9 mouse cellular contexts compared by ENCODE assay signal in the genomic region with DNA sequence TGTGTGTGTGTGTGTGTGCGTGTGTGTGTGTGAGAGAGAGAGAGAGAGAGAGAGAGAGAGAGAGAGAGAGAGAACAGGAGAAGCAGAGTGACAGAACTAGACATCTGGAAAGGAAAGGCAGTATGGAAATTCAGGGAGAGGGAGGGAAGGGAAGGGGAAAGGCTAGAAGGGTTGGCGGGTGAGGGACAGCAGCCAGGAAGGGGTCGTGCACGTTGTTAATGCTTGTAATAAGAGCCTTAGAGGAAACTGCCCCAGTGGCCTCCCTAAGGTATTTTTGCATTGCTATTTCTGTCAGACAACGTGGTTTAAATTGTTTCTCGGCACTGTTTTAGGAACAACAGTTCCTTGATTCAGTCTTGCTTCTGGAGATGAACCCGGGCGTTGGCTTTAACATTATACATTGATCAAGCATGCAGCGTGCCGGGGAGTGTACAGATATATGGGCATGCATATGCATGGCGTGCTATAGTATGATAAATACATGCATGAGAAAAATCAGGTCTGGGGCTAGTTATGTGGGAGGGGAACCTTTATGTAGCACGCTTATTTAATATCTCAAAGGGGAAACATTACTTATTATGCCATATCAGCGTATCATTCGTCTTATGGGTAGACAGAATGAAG. TPM values are rescaled to one million over a fixed set of nuclear protein-coding genes. Genes with fewer than 3 reads are reported as not detected.
A peak's percentile ranks its signal among the peaks of the same experiment; 100 is the strongest.
DNase-seq lines count a peak whose midpoint lies in the region; ATAC-seq and TF ChIP-seq lines count a peak whose summit lies in the region.
"Had no signal": no experiment of that assay in that cellular context is flagged by ENCODE, and none has a peak within 500 bp of the region (broad histone marks: within the 10 kb centered on the region; RNA-seq: fewer than 3 reads in every experiment).

No protein-coding gene starts in this region.

- WGBS in lung, embryonic 14.5 days, result 36% methylated on average over 14 of the region's 14 CpGs
- 43% methylated on average over 14 of the region's 14 CpGs for WGBS in lung, adult 2 months
- 60% methylated on average over 14 of the region's 14 CpGs for WGBS in forebrain, embryonic 12.5 days
- 31% methylated on average over 14 of the region's 14 CpGs for WGBS in hindbrain, postnatal 0 days
- 31% methylated on average over 14 of the region's 14 CpGs for WGBS in stomach, embryonic 16.5 days

- TF ChIP-seq POLR2A in lung, adult 2 months (IDR thresholded peaks at IDR 0.05; ENCODE audit: borderline replicate concordance, extremely low read depth, low read depth, low read length), result no peak

- no peaks in the 10 kb centered on the region for H3K36me3 ChIP-seq in lung, embryonic 14.5 days (ENCODE audit: insufficient read depth)
- H3K36me3 ChIP-seq in forebrain, embryonic 12.5 days (replicated peaks), result no peaks in the 10 kb centered on the region
- H3K36me3 ChIP-seq in hindbrain, postnatal 0 days (ENCODE audit: insufficient read depth, low read length), result no peaks in the 10 kb centered on the region
- H3K36me3 ChIP-seq in stomach, embryonic 16.5 days (ENCODE audit: control insufficient read depth, insufficient read depth, low read length), result no peaks in the 10 kb centered on the region

- H3K27me3 ChIP-seq in lung, embryonic 14.5 days (ENCODE audit: insufficient read depth, low read length), result no peaks in the 10 kb centered on the region
- no peaks in the 10 kb centered on the region for H3K27me3 ChIP-seq in forebrain, embryonic 12.5 days
- H3K27me3 ChIP-seq in hindbrain, postnatal 0 days (ENCODE audit: insufficient read depth, low read length), result no peaks in the 10 kb centered on the region
- no peaks in the 10 kb centered on the region for H3K27me3 ChIP-seq in stomach, embryonic 16.5 days (ENCODE audit: control insufficient read depth, insufficient read depth, low read length)

- no peak for TF ChIP-seq CTCF in lung, embryonic 14.5 days (IDR thresholded peaks at IDR 0.05; ENCODE audit: low read depth)
- no peak for TF ChIP-seq CTCF in lung, adult 2 months (IDR thresholded peaks at IDR 0.05; ENCODE audit: insufficient read depth, low read length)
- no peak for TF ChIP-seq CTCF in hindbrain, postnatal 0 days (IDR thresholded peaks at IDR 0.05; ENCODE audit: low read depth)

- no peaks in the 10 kb centered on the region for H3K9me3 ChIP-seq in lung, embryonic 14.5 days (ENCODE audit: low read depth, low read length)
- H3K9me3 ChIP-seq in forebrain, embryonic 12.5 days, result no peaks in the 10 kb centered on the region
- H3K9me3 ChIP-seq in hindbrain, postnatal 0 days (ENCODE audit: low read length), result no peaks in the 10 kb centered on the region
- H3K9me3 ChIP-seq in stomach, embryonic 16.5 days (replicated peaks; ENCODE audit: control insufficient read depth, low read length), result no peaks in the 10 kb centered on the region

- no peak overlapping the region for H3K4me3 ChIP-seq in lung, embryonic 14.5 days (ENCODE audit: low read depth, low read length)
- no peak overlapping the region for H3K4me3 ChIP-seq in lung, adult 2 months (replicated peaks; ENCODE audit: extremely low read depth, low read depth, low read length)
- H3K4me3 ChIP-seq in forebrain, embryonic 12.5 days (replicated peaks), result no peak overlapping the region
- no peak overlapping the region for H3K4me3 ChIP-seq in hindbrain, postnatal 0 days (ENCODE audit: low read length)
- no peak overlapping the region for H3K4me3 ChIP-seq in stomach, embryonic 16.5 days (replicated peaks; ENCODE audit: low read length)

- H3K27ac ChIP-seq in lung, embryonic 14.5 days (ENCODE audit: low read depth), result no peak overlapping the region
- H3K27ac ChIP-seq in forebrain, embryonic 12.5 days, result no peak overlapping the region
- peak overlapping the region; percentile 49; the same call in 1 of the 2 replicates for H3K27ac ChIP-seq in hindbrain, postnatal 0 days
- H3K27ac ChIP-seq in stomach, embryonic 16.5 days (ENCODE audit: low read length), result peak overlapping the region; percentile 14; the same call in 1 of the 2 replicates

- H3K4me1 ChIP-seq in lung, embryonic 14.5 days (ENCODE audit: insufficient read depth), result peaks cover 9% of the 10 kb centered on the region
- H3K4me1 ChIP-seq in lung, adult 2 months (ENCODE audit: control insufficient read depth, insufficient read depth, low read length), result 0 out of 2 replicates have a peak, but pooled peaks cover 3% of the 10 kb centered on the region
- peaks cover 23% of the 10 kb centered on the region for H3K4me1 ChIP-seq in forebrain, embryonic 12.5 days
- peaks cover 14% of the 10 kb centered on the region; the same call in 1 of the 2 replicates for H3K4me1 ChIP-seq in hindbrain, postnatal 0 days (ENCODE audit: insufficient read depth, low read length)
- peaks cover 23% of the 10 kb centered on the region for H3K4me1 ChIP-seq in stomach, embryonic 16.5 days (ENCODE audit: control insufficient read depth, insufficient read depth, low read length)

- ATAC-seq in lung, embryonic 14.5 days (ENCODE audit: insufficient read depth), result no peak
- ATAC-seq in forebrain, embryonic 12.5 days (ENCODE audit: low FRiP score), result 0 out of 2 replicates have a peak, but pooled peaks have one; percentile 2
- peak; percentile 12; the same call in 1 of the 2 replicates for ATAC-seq in hindbrain, postnatal 0 days
- no peak for ATAC-seq in stomach, embryonic 16.5 days (ENCODE audit: insufficient read depth, low FRiP score)
- no peak for ATAC-seq in megakaryocyte, adult 5-6 weeks (ENCODE audit: poor library complexity, severe bottlenecking)
- ATAC-seq in megakaryocyte progenitor cell, adult 5-6 weeks (replicated peaks; ENCODE audit: poor library complexity), result no peak

- no peak overlapping the region for H3K9ac ChIP-seq in lung, embryonic 14.5 days
- no peak overlapping the region for H3K9ac ChIP-seq in forebrain, embryonic 12.5 days
- 0 out of 2 replicates have a peak overlapping the region, but pooled peaks have one; percentile 17 for H3K9ac ChIP-seq in hindbrain, postnatal 0 days (replicated peaks; ENCODE audit: low read length)
- no peak overlapping the region for H3K9ac ChIP-seq in stomach, embryonic 16.5 days (ENCODE audit: low read length)

- DNase-seq in lung, embryonic 14.5 days, result peak; percentile 61
- no peak for DNase-seq in lung, adult 2 months
- peak; percentile 33 for DNase-seq in hindbrain, postnatal 0 days (ENCODE audit: low spot score)
- DNase-seq in cerebellum, postnatal 4 days (ENCODE audit: low spot score in 2 of 2), result no peak

- no peak overlapping the region; the same call in 1 of the 2 replicates for H3K4me2 ChIP-seq in lung, embryonic 14.5 days
- H3K4me2 ChIP-seq in forebrain, embryonic 12.5 days, result no peak overlapping the region
- H3K4me2 ChIP-seq in hindbrain, postnatal 0 days (ENCODE audit: low read depth, low read length), result peak overlapping the region; percentile 39
- peak overlapping the region; percentile 27; the same call in 1 of the 2 replicates for H3K4me2 ChIP-seq in stomach, embryonic 16.5 days (ENCODE audit: low read depth, low read length)

RNA-seq across cellular contexts. Expression of a gene that starts 52.6 kb away (rescaled TPM):
- 7.5 and 7.9 TPM in 2 replicates for polyA plus RNA-seq in lung, embryonic 14.5 days (2014; fragmentation: Nextera tagmentation; extraction: Ambion mirVana)
- polyA plus RNA-seq in lung, adult 2 months (2012; rRNA removed), result 63.0 and 81.5 TPM in 2 replicates
- 3.9 and 4.5 TPM in 2 replicates for polyA plus RNA-seq in forebrain, embryonic 12.5 days (2016; fragmentation: Nextera tagmentation; extraction: Ambion mirVana)
- total RNA-seq in hindbrain, postnatal 0 days (2014; rRNA removed), result 51.0 and 52.5 TPM in 2 replicates
- polyA plus RNA-seq in hindbrain, postnatal 0 days (2015; fragmentation: Nextera tagmentation; extraction: Ambion mirVana), result 3.9 and 4.1 TPM in 2 replicates
- polyA plus RNA-seq in stomach, embryonic 16.5 days (2015; fragmentation: Nextera tagmentation; extraction: Ambion mirVana), result 4.6 and 4.9 TPM in 2 replicates
- 1.0 and 1.2 TPM in 2 replicates for total RNA-seq in megakaryocyte, adult 5-6 weeks (2015)
- total RNA-seq in megakaryocyte, adult 5-6 weeks (2017), result 0.98 and 1.8 TPM in 2 replicates
- total RNA-seq in megakaryocyte progenitor cell, adult 5-6 weeks (2015), result 0.02 and 0.05 TPM in 2 replicates
- total RNA-seq in megakaryocyte progenitor cell, adult 5-6 weeks (2017), result 0.12 TPM in 1 of 2 replicates, not detected in the other
- total RNA-seq: MEL had no signal

Comparison
In these comparisons a context has a peak if more than half of its experiments do, and no peak if none do; other contexts are left out.
1. DNase-seq: peak in lung, embryonic 14.5 days (single experiment) and hindbrain, postnatal 0 days (single experiment); none in lung, adult 2 months (single experiment) and cerebellum, postnatal 4 days (0 of 2).
2. ATAC-seq: peak in forebrain, embryonic 12.5 days (single experiment) and hindbrain, postnatal 0 days (single experiment); none in lung, embryonic 14.5 days (single experiment), stomach, embryonic 16.5 days (single experiment), megakaryocyte, adult 5-6 weeks (single experiment) and megakaryocyte progenitor cell, adult 5-6 weeks (single experiment).
3. H3K27ac ChIP-seq: peak in hindbrain, postnatal 0 days (single experiment) and stomach, embryonic 16.5 days (single experiment); none in lung, embryonic 14.5 days (single experiment) and forebrain, embryonic 12.5 days (single experiment).
4. H3K4me2 ChIP-seq: peak in hindbrain, postnatal 0 days (single experiment) and stomach, embryonic 16.5 days (single experiment); none in lung, embryonic 14.5 days (single experiment) and forebrain, embryonic 12.5 days (single experiment).